ENCODE assay signal across 8 mouse cellular contexts in the genomic region with DNA sequence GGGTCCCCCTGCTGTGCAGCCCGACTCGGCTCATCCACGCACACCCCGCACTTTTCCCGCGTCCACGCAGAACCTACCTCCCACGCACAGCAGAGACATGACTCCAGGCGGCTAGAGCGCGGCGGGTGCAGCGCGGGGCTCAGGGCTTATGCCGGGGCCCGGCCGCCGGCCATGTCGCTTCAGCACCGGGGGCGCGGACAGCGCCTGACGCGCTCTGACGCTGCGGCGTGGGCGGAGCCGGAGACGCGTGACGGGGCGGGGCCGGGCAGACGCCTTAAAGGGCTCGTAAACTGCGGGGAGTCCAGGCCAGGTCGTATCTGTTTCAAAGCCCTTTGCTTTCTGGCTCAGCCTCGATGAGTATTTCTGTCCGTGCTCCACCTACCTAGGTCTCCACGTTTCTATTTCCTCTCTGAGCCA. TPM values are rescaled to one million over a fixed set of nuclear protein-coding genes. Genes with fewer than 3 reads are reported as not detected.
DNase-seq lines count a peak whose midpoint lies in the region; ATAC-seq and TF ChIP-seq lines count a peak whose summit lies in the region.

A gene (minus strand): TSS at position 209 of the 417 bp plus-strand sequence.

- TF ChIP-seq CTCF in thymus, adult 2 months (IDR thresholded peaks at IDR 0.05; ENCODE audit: borderline replicate concordance, control insufficient read depth, extremely low read depth, insufficient read depth, low read length, poor library complexity), result peak; percentile 50; the same call in 1 of the 2 replicates

- under 1% methylated on average over 42 of the region's 42 CpGs for WGBS in hindbrain, embryonic 10.5 days
- WGBS in lung, embryonic 16.5 days, result under 1% methylated on average over 37 of the region's 42 CpGs
- under 1% methylated on average over 42 of the region's 42 CpGs for WGBS in thymus, adult 2 months

- H3K36me3 ChIP-seq in hindbrain, embryonic 10.5 days, result no peaks in the 10 kb centered on the region
- H3K36me3 ChIP-seq in lung, embryonic 16.5 days (ENCODE audit: control insufficient read depth, insufficient read depth, low read length), result no peaks in the 10 kb centered on the region
- H3K36me3 ChIP-seq in thymus, adult 2 months (ENCODE audit: control insufficient read depth, insufficient read depth, low read length), result no peaks in the 10 kb centered on the region

- H3K4me2 ChIP-seq in lung, embryonic 16.5 days (ENCODE audit: low read depth, low read length), result peak within 1 kb of the TSS; percentile 93

- peak; percentile 96 for DNase-seq in MN1 (ENCODE audit: low spot score)
- peak; percentile 93 for DNase-seq in cerebellum, adult 8-10 months
- DNase-seq in hindbrain, embryonic 10.5 days (ENCODE audit: low spot score), result peak; percentile 90
- DNase-seq in layer of hippocampus, adult 9-11 months, result peak; percentile 91
- DNase-seq in ovary, adult 18-20 months (ENCODE audit: low spot score), result peak; percentile 74
- DNase-seq in thymus, adult 2 months, result peak; percentile 91

- peaks cover 88% of the 10 kb centered on the region for H3K27me3 ChIP-seq in hindbrain, embryonic 10.5 days (ENCODE audit: insufficient read depth, poor library complexity, severe bottlenecking)
- H3K27me3 ChIP-seq in lung, embryonic 16.5 days (ENCODE audit: control insufficient read depth, insufficient read depth, low read depth, low read length), result peaks cover 17% of the 10 kb centered on the region
- H3K27me3 ChIP-seq in thymus, adult 2 months (ENCODE audit: control insufficient read depth, insufficient read depth, low read length), result no peaks in the 10 kb centered on the region; the same call in 1 of the 2 replicates

- peak; percentile 29 for ATAC-seq in frontal cortex, adult (ENCODE audit: low TSS enrichment)
- ATAC-seq in lung, embryonic 16.5 days (ENCODE audit: low read depth), result peak; percentile 80

- TF ChIP-seq POLR2A in thymus, adult 2 months (IDR thresholded peaks at IDR 0.05; ENCODE audit: control insufficient read depth, extremely low read depth, insufficient read depth, low read length, poor library complexity), result 0 out of 2 replicates have a peak, but pooled peaks have one; percentile 21

- peak within 1 kb of the TSS; percentile 68 for H3K4me3 ChIP-seq in hindbrain, embryonic 10.5 days
- peak within 1 kb of the TSS; percentile 53 for H3K4me3 ChIP-seq in lung, embryonic 16.5 days (ENCODE audit: low read length)
- peak within 1 kb of the TSS; percentile 42 for H3K4me3 ChIP-seq in thymus, adult 2 months (ENCODE audit: control insufficient read depth, insufficient read depth, low read length)

- peaks cover 61% of the 10 kb centered on the region for H3K4me1 ChIP-seq in hindbrain, embryonic 10.5 days (replicated peaks)
- peaks cover 13% of the 10 kb centered on the region for H3K4me1 ChIP-seq in lung, embryonic 16.5 days (replicated peaks; ENCODE audit: control insufficient read depth, insufficient read depth, low read length)
- H3K4me1 ChIP-seq in thymus, adult 2 months (replicated peaks; ENCODE audit: control insufficient read depth, insufficient read depth, low read length), result peaks cover 35% of the 10 kb centered on the region

- peak within 1 kb of the TSS; percentile 77 for H3K27ac ChIP-seq in hindbrain, embryonic 10.5 days
- no peak within 1 kb of the TSS for H3K27ac ChIP-seq in lung, embryonic 16.5 days (ENCODE audit: low read length)
- no peak within 1 kb of the TSS for H3K27ac ChIP-seq in thymus, adult 2 months (ENCODE audit: control insufficient read depth, insufficient read depth, low read length)

- no peaks in the 10 kb centered on the region for H3K9me3 ChIP-seq in hindbrain, embryonic 10.5 days
- no peaks in the 10 kb centered on the region for H3K9me3 ChIP-seq in lung, embryonic 16.5 days (ENCODE audit: control insufficient read depth, low read length)

- peak within 1 kb of the TSS; percentile 65 for H3K9ac ChIP-seq in lung, embryonic 16.5 days (ENCODE audit: low read length)

RNA-seq across cellular contexts. Expression of the gene that starts here (rescaled TPM):
- 4.4 and 8.4 TPM in 2 replicates for polyA plus RNA-seq in hindbrain, embryonic 10.5 days (2016; fragmentation: Nextera tagmentation; extraction: Ambion mirVana)
- 0.67 and 0.68 TPM in 2 replicates for polyA plus RNA-seq in lung, embryonic 16.5 days (2015; fragmentation: Nextera tagmentation; extraction: Ambion mirVana)
- 1.6 and 2.0 TPM in 2 replicates for polyA plus RNA-seq in thymus, adult 2 months (2012; rRNA removed)

Comparison
In these comparisons a context has a peak if more than half of its experiments do, and no peak if none do; other contexts are left out.
1. Peak in ATAC-seq, H3K4me3 ChIP-seq, H3K9ac ChIP-seq and H3K4me2 ChIP-seq in lung, embryonic 16.5 days; RNA of the gene not detected or under 1 TPM.